In the genomic region with DNA sequence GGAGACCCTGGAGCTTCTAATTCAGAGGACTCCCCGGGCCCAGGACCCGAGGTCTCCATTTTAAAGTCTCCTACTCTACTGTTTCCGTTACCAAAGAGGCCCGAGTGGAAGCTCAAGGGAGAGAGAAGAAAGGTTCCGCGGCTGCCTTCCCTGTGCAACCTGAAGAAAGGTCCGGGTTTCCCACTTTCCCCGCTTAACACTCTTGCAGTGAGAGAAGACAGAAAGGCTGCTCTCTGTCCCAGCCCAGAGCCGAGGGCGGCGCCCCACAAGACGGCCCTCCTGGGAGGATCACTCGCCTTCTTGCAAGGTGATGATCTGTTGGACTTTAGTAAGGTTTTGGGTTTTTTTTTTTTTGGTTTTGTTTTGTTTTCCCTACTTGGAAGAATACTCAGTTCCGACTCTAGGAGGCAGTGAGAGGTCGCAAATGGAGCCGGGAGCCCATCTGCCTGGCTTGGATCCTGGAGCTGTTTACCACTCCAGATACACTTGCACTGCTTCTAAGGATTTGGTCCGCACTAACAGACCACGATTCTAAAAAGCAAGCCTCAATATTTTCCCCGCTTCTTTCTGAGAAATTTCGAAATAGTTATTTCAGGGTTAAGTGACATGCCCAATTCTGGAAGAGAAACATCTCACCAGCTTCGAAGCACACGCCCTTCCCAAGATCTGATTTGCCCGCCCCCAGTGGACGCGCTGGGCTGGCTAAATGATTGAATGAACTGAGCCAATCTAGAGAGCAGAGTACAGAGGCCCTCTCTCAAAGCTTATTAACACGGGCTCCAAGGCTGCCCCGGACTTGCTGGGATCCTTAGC, we compare ENCODE assay signal across 7 mouse cellular contexts. TPM values are rescaled to one million over a fixed set of nuclear protein-coding genes. Genes with fewer than 3 reads are reported as not detected.
DNase-seq lines count a peak whose midpoint lies in the region; ATAC-seq lines count a peak whose summit lies in the region.

A gene (minus strand): TSS at position 101 of the 813 bp plus-strand sequence.

- no peaks in the 10 kb centered on the region for H3K36me3 ChIP-seq in embryonic facial prominence, embryonic 11.5 days (replicated peaks; ENCODE audit: control insufficient read depth, insufficient read depth, low read depth, low read length)
- peaks cover 7% of the 10 kb centered on the region for H3K36me3 ChIP-seq in limb, embryonic 10.5 days
- H3K36me3 ChIP-seq in midbrain, embryonic 13.5 days = 0 out of 2 replicates have a peak, but pooled peaks cover 3% of the 10 kb centered on the region

- peak; percentile 94 for DNase-seq in adrenal gland, postnatal 14 days
- peak; percentile 93 for DNase-seq in embryonic facial prominence, embryonic 11.5 days (ENCODE audit: low spot score)
- DNase-seq in kidney, adult 11 months = peak; percentile 88
- peak; percentile 91 for DNase-seq in limb, embryonic 10.5 days (ENCODE audit: low spot score)
- peak; percentile 78 for DNase-seq in spleen, adult 12 weeks (ENCODE audit: low spot score)

- peak within 1 kb of the TSS; percentile 69 for H3K4me2 ChIP-seq in embryonic facial prominence, embryonic 11.5 days (ENCODE audit: low read depth, low read length)
- H3K4me2 ChIP-seq in midbrain, embryonic 13.5 days (replicated peaks) = peak within 1 kb of the TSS; percentile 76

- H3K9ac ChIP-seq in embryonic facial prominence, embryonic 11.5 days (replicated peaks; ENCODE audit: low read length) = peak within 1 kb of the TSS; percentile 87
- peak within 1 kb of the TSS; percentile 77 for H3K9ac ChIP-seq in midbrain, embryonic 13.5 days (replicated peaks)

- ATAC-seq in embryonic facial prominence, embryonic 11.5 days (replicated peaks; ENCODE audit: insufficient number of reproducible peaks, low FRiP score, low TSS enrichment, low read depth) = peak; percentile 81
- ATAC-seq in granulocyte monocyte progenitor cell, adult 5-6 weeks (replicated peaks; ENCODE audit: poor library complexity, severe bottlenecking) = peak; percentile 89
- ATAC-seq in midbrain, embryonic 13.5 days = peak; percentile 96

- under 1% methylated on average over 27 of the region's 27 CpGs for WGBS in embryonic facial prominence, embryonic 11.5 days
- under 1% methylated on average over 27 of the region's 27 CpGs for WGBS in limb, embryonic 10.5 days
- whole genome bisulfite sequencing in midbrain, embryonic 13.5 days = 0% methylated on average over 27 of the region's 27 CpGs

- H3K27me3 ChIP-seq in embryonic facial prominence, embryonic 11.5 days (ENCODE audit: control insufficient read depth, insufficient read depth, low read length) = no peaks in the 10 kb centered on the region
- H3K27me3 ChIP-seq in limb, embryonic 10.5 days (ENCODE audit: low read depth, poor library complexity, severe bottlenecking) = no peaks in the 10 kb centered on the region
- H3K27me3 ChIP-seq in midbrain, embryonic 13.5 days = 0 out of 2 replicates have a peak, but pooled peaks cover 2% of the 10 kb centered on the region

- no peaks in the 10 kb centered on the region for H3K9me3 ChIP-seq in embryonic facial prominence, embryonic 11.5 days (replicated peaks; ENCODE audit: control insufficient read depth, low read length)
- no peaks in the 10 kb centered on the region for H3K9me3 ChIP-seq in limb, embryonic 10.5 days (replicated peaks)
- no peaks in the 10 kb centered on the region for H3K9me3 ChIP-seq in midbrain, embryonic 13.5 days

- H3K27ac ChIP-seq in embryonic facial prominence, embryonic 11.5 days (replicated peaks; ENCODE audit: low read depth, low read length) = no peak within 1 kb of the TSS; the same call in 1 of the 2 replicates
- H3K27ac ChIP-seq in limb, embryonic 10.5 days = peak within 1 kb of the TSS; percentile 90
- peak within 1 kb of the TSS; percentile 80 for H3K27ac ChIP-seq in midbrain, embryonic 13.5 days

- peak within 1 kb of the TSS; percentile 54 for H3K4me3 ChIP-seq in embryonic facial prominence, embryonic 11.5 days (ENCODE audit: low read depth, low read length)
- peak within 1 kb of the TSS; percentile 64 for H3K4me3 ChIP-seq in limb, embryonic 10.5 days
- peak within 1 kb of the TSS; percentile 66 for H3K4me3 ChIP-seq in midbrain, embryonic 13.5 days (replicated peaks)

- no peaks in the 10 kb centered on the region for H3K4me1 ChIP-seq in embryonic facial prominence, embryonic 11.5 days (ENCODE audit: control insufficient read depth, insufficient read depth, low read length)
- H3K4me1 ChIP-seq in limb, embryonic 10.5 days = peaks cover 14% of the 10 kb centered on the region
- peaks cover 24% of the 10 kb centered on the region for H3K4me1 ChIP-seq in midbrain, embryonic 13.5 days (replicated peaks)

RNA-seq across cellular contexts. Expression of the gene that starts here (rescaled TPM):
- 121 and 126 TPM in 2 replicates for total RNA-seq in adrenal gland, postnatal 14 days (2021)
- 155 and 160 TPM in 2 replicates for polyA plus RNA-seq in embryonic facial prominence, embryonic 11.5 days (2014; fragmentation: Nextera tagmentation; extraction: Ambion mirVana)
- 52.6 and 66.6 TPM in 2 replicates for total RNA-seq in granulocyte monocyte progenitor cell, adult 5-6 weeks (2014; fragmentation: Nextera tagmentation)
- total RNA-seq in granulocyte monocyte progenitor cell, adult 5-6 weeks (2017) = 48.4 and 54.3 TPM in 2 replicates
- 125 and 130 TPM in 2 replicates for polyA plus RNA-seq in limb, embryonic 10.5 days (2016; fragmentation: Nextera tagmentation; extraction: Ambion mirVana)
- 109 and 111 TPM in 2 replicates for polyA plus RNA-seq in midbrain, embryonic 13.5 days (2015; fragmentation: Nextera tagmentation; extraction: Ambion mirVana)
